Mouse (Mus musculus) megakaryocyte, embryonic 14.5 days (primary cell): Measurements from ENCODE around the gene Gm48551.

Experiments
- FLI1 ChIP-seq: IDR thresholded peaks from 2 replicates; pipeline ENCODE4 v1.6.1; 2012; ENCODE audit warnings: low read length, inconsistent platforms, mixed read lengths
- GATA1 ChIP-seq: IDR thresholded peaks from 3 replicates; pipeline ENCODE4 v1.6.1; 2012; ENCODE audit warnings: mixed read lengths, low read length, inconsistent platforms, borderline replicate concordance

DNA sequence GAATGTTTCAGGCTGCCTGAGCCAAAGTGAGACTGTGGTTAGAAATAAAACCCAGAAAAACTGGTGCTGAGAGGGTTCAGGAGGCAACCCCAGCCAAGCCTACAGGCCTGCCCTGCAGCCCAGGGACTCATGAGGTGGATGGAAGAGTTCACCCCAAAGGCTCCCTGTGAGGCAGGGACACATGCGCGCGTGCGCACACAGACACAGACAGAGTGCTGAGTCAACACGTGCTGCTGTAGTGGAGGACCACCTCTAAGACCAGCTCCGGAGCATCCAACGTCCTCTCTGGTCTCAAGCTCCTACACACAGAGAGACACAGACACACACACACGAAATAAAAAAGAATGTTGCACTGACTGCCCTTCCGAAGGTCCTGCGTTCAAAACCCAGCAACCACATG lies 8.9 kb upstream of the Gm48551 start:
- TF ChIP-seq GATA1 = no peak
- no peak for TF ChIP-seq FLI1
